Mouse (Mus musculus) kidney, adult 2 months (tissue): ENCODE results near the gene Xrcc5.

Experiments
- CTCF ChIP-seq: fragments of 200-500 bp; conservative IDR thresholded peaks from 2 replicates; pipeline ENCODE4 v1.5.1; 2011; ENCODE audit warnings: low read depth, mild to moderate bottlenecking, control low read depth, low read length, moderate library complexity, mixed read lengths; ENCODE audit not compliant: insufficient read depth, insufficient read length
- POLR2A ChIP-seq: fragments of 200-500 bp; IDR thresholded peaks from one replicate; pipeline ENCODE4 v1.6.1; 2011; ENCODE audit warnings: low read depth, low read length, control low read depth

DNA sequence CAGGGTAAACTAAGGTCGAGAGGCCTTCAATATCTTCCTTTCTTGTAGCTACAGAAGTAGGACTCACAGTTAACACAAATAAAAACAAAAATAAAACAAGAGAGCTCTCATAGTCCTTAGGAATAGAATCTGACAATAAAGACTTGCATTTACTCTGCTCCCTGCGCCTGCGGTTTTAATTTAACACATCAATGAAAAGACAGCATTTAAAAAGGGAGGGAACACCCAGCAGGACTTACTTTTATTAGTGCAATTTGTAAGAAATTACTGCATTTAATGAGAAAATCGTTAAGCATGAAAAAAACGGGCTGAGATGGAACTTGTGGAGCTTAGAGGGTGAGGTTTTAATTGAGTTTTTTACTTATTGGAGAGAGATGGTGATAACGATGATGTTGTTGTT lies 66.4 kb downstream of the Xrcc5 start:
- TF ChIP-seq POLR2A (no peak), CTCF (no peak)
